Mouse (Mus musculus): Measurements from ENCODE around the gene Ap3d1. TPM values are rescaled to one million over a fixed set of nuclear protein-coding genes. Genes with fewer than 3 reads are reported as not detected.

Ap3d1 gene
- polyA plus RNA-seq, 2 experiments = 20.1 to 26.2 TPM

DNA sequence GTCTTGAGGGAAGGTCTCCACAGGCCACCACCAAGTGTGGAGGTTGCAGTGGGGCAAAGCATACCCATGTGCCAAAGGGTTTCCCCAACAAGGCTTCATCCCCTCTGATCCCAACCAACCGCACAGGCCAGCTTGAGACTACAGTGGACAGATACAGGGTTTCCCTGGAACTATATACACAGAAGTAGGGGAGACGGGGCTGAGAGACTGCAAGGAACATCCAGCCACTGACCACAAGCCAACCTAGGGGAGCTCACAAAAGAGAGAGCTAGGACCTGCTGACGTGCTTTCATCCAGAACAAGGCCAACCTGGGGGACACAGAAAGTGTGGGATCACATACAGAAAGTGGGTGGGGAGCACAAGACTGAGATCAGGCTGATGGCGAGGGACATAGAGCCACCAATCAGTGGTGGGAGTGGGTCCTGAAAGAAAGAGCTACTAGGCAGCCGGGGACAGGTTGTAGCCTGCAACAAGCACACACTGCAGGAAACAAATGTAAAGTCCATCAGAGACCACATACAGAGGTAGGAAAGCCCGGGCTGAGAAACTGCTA lies 67.1 kb downstream of the Ap3d1 start:
- Histone ChIP-seq H3K9me3 (ENCODE audit: control insufficient read depth, low read length) (no peaks in the 10 kb centered on the region), H3K27ac (peak overlapping the region; percentile 76), H3K4me3 (ENCODE audit: insufficient read depth in 1 of 2, low read depth in 2 of 2, low read length in 2 of 2) (peak overlapping the region; percentile 86 to 98), H3K9ac (replicated peaks) (peak overlapping the region; percentile 98), H3K27me3 (ENCODE audit: control insufficient read depth, insufficient read depth, low read length) (no peaks in the 10 kb centered on the region), H3K4me1 (replicated peaks; ENCODE audit: control insufficient read depth in 2 of 2, insufficient read depth in 2 of 2, low read length in 1 of 2) (peaks cover 48 to 51% of the 10 kb centered on the region in 2 experiments), H3K36me3 (replicated peaks; ENCODE audit: control insufficient read depth, insufficient read depth, low read depth) (peaks cover 23% of the 10 kb centered on the region), H3K4me2 (ENCODE audit: low read depth) (peak overlapping the region; percentile 98)
- ATAC-seq (ENCODE audit: insufficient read depth) (no peak), DNase-seq (ENCODE audit: low read depth in 3 of 3, low spot score in 3 of 3) (no peak)
- 12% methylated on average over 6 of the region's 6 CpGs for WGBS (ENCODE audit: insufficient replicate concordance)
- TF ChIP-seq EP300 (IDR thresholded peaks at IDR 0.05; ENCODE audit: low read depth) = no peak
- no peak for TF ChIP-seq CTCF (IDR thresholded peaks at IDR 0.05; ENCODE audit: low read depth)

DNA sequence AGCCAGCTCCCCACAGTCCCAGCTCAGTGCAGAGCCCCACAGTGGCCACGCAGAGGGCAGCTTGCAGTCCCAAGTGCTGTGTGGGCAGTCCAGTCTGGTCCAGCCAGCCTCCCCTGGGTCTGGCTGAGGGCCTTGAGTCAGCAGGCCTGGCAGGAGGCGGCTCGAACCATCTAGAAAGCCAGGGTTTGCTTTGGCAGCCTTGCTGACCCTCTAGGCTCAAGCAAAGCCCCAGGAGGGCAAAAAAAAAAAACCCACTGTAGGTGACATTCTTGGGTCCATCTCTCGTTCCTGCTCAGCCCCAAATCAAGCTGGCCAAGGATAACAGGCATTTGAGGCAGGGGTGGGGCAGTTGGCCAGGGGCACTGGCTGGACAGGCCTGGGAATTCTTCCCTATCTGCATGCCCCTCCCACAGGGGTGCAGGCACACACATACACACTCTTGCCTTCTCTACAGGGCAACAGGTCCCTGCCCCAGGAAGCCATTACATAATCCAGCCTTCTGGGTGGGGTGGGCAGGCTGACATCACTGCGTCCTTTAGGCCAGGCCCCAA lies 67.8 kb downstream of the Ap3d1 start:
- WGBS (ENCODE audit: insufficient replicate concordance) = 59% methylated on average over 5 of the region's 5 CpGs
- peaks cover 28% of the 10 kb centered on the region for H3K36me3 ChIP-seq (replicated peaks; ENCODE audit: control insufficient read depth, insufficient read depth, low read depth)

DNA sequence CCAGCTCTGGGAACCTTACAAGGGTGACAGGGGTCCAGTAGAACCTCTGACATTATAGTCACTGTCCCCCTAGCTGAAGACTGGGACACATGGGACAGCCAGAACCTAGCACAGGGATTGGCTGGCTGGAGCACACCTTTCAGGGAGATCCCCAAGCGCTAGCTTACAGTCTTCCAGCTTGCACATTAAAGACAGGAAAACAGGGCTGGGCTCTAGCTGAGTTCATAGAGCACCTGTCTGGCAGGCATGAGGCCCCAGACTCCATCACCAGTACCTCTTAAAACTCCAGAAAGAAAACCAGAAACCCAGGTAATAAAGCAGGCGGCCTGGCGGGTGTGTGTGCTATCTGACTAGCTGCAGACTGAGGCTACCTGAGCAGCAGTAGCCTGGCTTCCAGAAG lies 68.4 kb downstream of the Ap3d1 start:
- peaks cover 34% of the 10 kb centered on the region for H3K36me3 ChIP-seq (replicated peaks; ENCODE audit: control insufficient read depth, insufficient read depth, low read depth)
- H3K9me3 ChIP-seq (ENCODE audit: control insufficient read depth, low read length) = no peaks in the 10 kb centered on the region
- peak overlapping the region; percentile 98 for H3K4me2 ChIP-seq (ENCODE audit: low read depth)
- peak overlapping the region; percentile 98 for H3K9ac ChIP-seq (replicated peaks)
- H3K4me1 ChIP-seq (replicated peaks; ENCODE audit: control insufficient read depth in 2 of 2, insufficient read depth in 2 of 2, low read length in 1 of 2) = peaks cover 35 to 39% of the 10 kb centered on the region in 2 experiments
- no peaks in the 10 kb centered on the region for H3K27me3 ChIP-seq (ENCODE audit: control insufficient read depth, insufficient read depth, low read length)
- H3K4me3 ChIP-seq (ENCODE audit: insufficient read depth in 1 of 2, low read depth in 2 of 2, low read length in 2 of 2) = peak overlapping the region in 1 of 2 experiments; percentile 98; a peak in 2 of 4 replicates
- 67% methylated on average over 3 of the region's 3 CpGs for WGBS (ENCODE audit: insufficient replicate concordance)
- no peak overlapping the region for H3K27ac ChIP-seq
- DNase-seq (ENCODE audit: low read depth in 3 of 3, low spot score in 3 of 3) = no peak
- TF ChIP-seq EP300 (IDR thresholded peaks at IDR 0.05; ENCODE audit: low read depth) (no peak), CTCF (IDR thresholded peaks at IDR 0.05; ENCODE audit: low read depth) (no peak)
- no peak for ATAC-seq (ENCODE audit: insufficient read depth)

More for the DNA sequence above, 67.8 kb downstream of the Ap3d1 start:
- H3K9ac ChIP-seq (replicated peaks) = peak overlapping the region; percentile 98
- H3K4me1 ChIP-seq (replicated peaks; ENCODE audit: control insufficient read depth in 2 of 2, insufficient read depth in 2 of 2, low read length in 1 of 2) = peaks cover 41 to 44% of the 10 kb centered on the region in 2 experiments
- H3K9me3 ChIP-seq (ENCODE audit: control insufficient read depth, low read length) = no peaks in the 10 kb centered on the region
- no peak for DNase-seq (ENCODE audit: low read depth in 3 of 3, low spot score in 3 of 3)
- TF ChIP-seq EP300 (IDR thresholded peaks at IDR 0.05; ENCODE audit: low read depth) (no peak), CTCF (IDR thresholded peaks at IDR 0.05; ENCODE audit: low read depth) (0 out of 2 replicates have a peak, but pooled peaks have one; percentile 4)
- no peaks in the 10 kb centered on the region for H3K27me3 ChIP-seq (ENCODE audit: control insufficient read depth, insufficient read depth, low read length)
- peak overlapping the region; percentile 86 to 98 for H3K4me3 ChIP-seq (ENCODE audit: insufficient read depth in 1 of 2, low read depth in 2 of 2, low read length in 2 of 2)
- H3K4me2 ChIP-seq (ENCODE audit: low read depth) = peak overlapping the region; percentile 98
- no peak for ATAC-seq (ENCODE audit: insufficient read depth)
- peak overlapping the region; percentile 5; the same call in 1 of the 2 replicates for H3K27ac ChIP-seq

DNA sequence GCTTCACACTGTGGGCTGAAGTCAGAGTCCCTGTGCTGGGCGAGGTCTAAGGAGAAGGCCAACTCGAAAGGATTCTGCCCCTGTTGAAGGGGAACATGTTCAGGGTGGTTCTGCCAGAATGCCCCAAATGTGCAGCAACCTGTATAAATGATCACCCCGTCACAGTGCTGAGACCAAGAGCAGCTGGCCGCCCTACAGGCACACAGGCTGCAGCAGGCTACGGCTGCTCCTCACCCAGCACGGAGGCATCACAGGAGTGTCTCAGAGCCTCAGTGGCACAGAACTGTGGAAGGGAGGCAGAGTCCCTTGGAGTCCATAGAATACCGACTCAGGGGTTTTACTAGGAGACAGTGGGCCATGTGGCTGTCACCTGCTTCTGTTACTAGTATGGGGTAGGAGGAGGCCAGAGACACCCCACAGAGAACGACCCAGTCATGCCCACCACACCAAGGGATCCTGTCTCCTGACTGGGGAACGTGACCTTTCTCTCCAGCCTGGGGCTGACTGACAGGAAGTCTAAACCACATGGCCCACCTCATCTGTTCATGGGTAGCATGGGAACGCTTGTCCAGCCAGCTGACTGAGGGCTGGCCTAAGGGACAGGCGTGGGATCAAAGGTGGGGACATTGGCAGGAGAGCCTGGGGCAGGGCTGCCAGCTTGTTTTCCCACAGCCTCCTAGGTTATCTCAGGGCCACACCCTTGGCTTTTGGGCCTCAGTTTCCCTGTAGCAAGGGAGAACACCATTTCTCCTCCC lies 70.0 kb downstream of the Ap3d1 start:
- H3K4me1 ChIP-seq (replicated peaks; ENCODE audit: control insufficient read depth in 2 of 2, insufficient read depth in 2 of 2, low read length in 1 of 2) = peaks cover 20 to 23% of the 10 kb centered on the region in 2 experiments
- TF ChIP-seq CTCF (IDR thresholded peaks at IDR 0.05; ENCODE audit: low read depth) (no peak), EP300 (IDR thresholded peaks at IDR 0.05; ENCODE audit: low read depth) (no peak)

DNA sequence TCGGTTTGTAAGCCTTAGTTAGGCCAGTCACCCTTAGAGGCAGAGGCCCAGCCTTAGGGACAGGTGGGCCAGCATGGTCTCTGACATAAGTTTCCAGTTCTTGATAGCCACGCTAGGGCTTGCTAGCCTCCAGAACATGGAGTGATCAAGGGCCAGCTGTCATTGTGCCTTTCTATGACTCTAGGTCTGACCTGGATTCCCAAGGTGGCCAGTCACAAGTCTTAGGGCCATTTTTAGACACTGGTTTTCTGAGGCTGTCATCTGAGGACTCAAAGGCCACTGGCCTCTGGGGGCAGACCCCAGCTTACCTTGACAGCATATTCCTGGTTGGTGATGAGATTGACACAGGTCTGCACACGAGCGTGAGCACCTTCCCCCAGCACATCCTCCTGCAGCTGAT lies 70.8 kb downstream of the Ap3d1 start:
- Histone ChIP-seq H3K9ac (replicated peaks) (no peak overlapping the region), H3K4me3 (ENCODE audit: insufficient read depth in 1 of 2, low read depth in 2 of 2, low read length in 2 of 2) (no peak overlapping the region), H3K27ac (no peak overlapping the region), H3K4me1 (replicated peaks; ENCODE audit: control insufficient read depth in 2 of 2, insufficient read depth in 2 of 2, low read length in 1 of 2) (peaks cover 16 to 20% of the 10 kb centered on the region in 2 experiments), H3K9me3 (ENCODE audit: control insufficient read depth, low read length) (no peaks in the 10 kb centered on the region), H3K4me2 (ENCODE audit: low read depth) (no peak overlapping the region), H3K36me3 (replicated peaks; ENCODE audit: control insufficient read depth, insufficient read depth, low read depth) (peaks cover 57% of the 10 kb centered on the region), H3K27me3 (ENCODE audit: control insufficient read depth, insufficient read depth, low read length) (no peaks in the 10 kb centered on the region)
- WGBS (ENCODE audit: insufficient replicate concordance) = 85% methylated on average over 4 of the region's 4 CpGs
- ATAC-seq (ENCODE audit: insufficient read depth) (no peak), DNase-seq (ENCODE audit: low read depth in 3 of 3, low spot score in 3 of 3) (no peak)
- TF ChIP-seq CTCF (IDR thresholded peaks at IDR 0.05; ENCODE audit: low read depth) = no peak
- no peak for TF ChIP-seq EP300 (IDR thresholded peaks at IDR 0.05; ENCODE audit: low read depth)

More for the DNA sequence above, 70.0 kb downstream of the Ap3d1 start:
- Histone ChIP-seq H3K4me2 (ENCODE audit: low read depth) (no peak overlapping the region), H3K36me3 (replicated peaks; ENCODE audit: control insufficient read depth, insufficient read depth, low read depth) (peaks cover 49% of the 10 kb centered on the region), H3K9me3 (ENCODE audit: control insufficient read depth, low read length) (no peaks in the 10 kb centered on the region), H3K9ac (replicated peaks) (no peak overlapping the region), H3K27me3 (ENCODE audit: control insufficient read depth, insufficient read depth, low read length) (no peaks in the 10 kb centered on the region), H3K4me3 (ENCODE audit: insufficient read depth in 1 of 2, low read depth in 2 of 2, low read length in 2 of 2) (no peak overlapping the region), H3K27ac (no peak overlapping the region)
- 74% methylated on average over 11 of the region's 11 CpGs for WGBS (ENCODE audit: insufficient replicate concordance)
- DNase-seq (ENCODE audit: low read depth in 3 of 3, low spot score in 3 of 3) (no peak), ATAC-seq (ENCODE audit: insufficient read depth) (no peak)
